Comparison of ENCODE assay signal across 8 mouse cellular contexts in genomic region chr6:121144066-121144465, GRCm38 (mm10). TPM values are rescaled to one million over a fixed set of nuclear protein-coding genes. Genes with fewer than 3 reads are reported as not detected.
DNase-seq lines count a peak whose midpoint lies in the region; ATAC-seq and TF ChIP-seq lines count a peak whose summit lies in the region.

No protein-coding gene starts in this region.

- H3K27me3 ChIP-seq in embryonic facial prominence, embryonic 14.5 days (replicated peaks; ENCODE audit: control insufficient read depth, insufficient read depth, low read length) = no peaks in the 10 kb centered on the region
- H3K27me3 ChIP-seq in embryonic facial prominence, embryonic 10.5 days (replicated peaks; ENCODE audit: low read depth, poor library complexity, severe bottlenecking) = no peaks in the 10 kb centered on the region
- H3K27me3 ChIP-seq in forebrain, embryonic 14.5 days (replicated peaks; ENCODE audit: control insufficient read depth, insufficient read depth, low read length) = no peaks in the 10 kb centered on the region
- no peaks in the 10 kb centered on the region for H3K27me3 ChIP-seq in hindbrain, embryonic 16.5 days (replicated peaks; ENCODE audit: control insufficient read depth, insufficient read depth, low read length)
- H3K27me3 ChIP-seq in liver, embryonic 14.5 days (ENCODE audit: control insufficient read depth, insufficient read depth, low read length) = no peaks in the 10 kb centered on the region

- no peaks in the 10 kb centered on the region for H3K9me3 ChIP-seq in embryonic facial prominence, embryonic 14.5 days (ENCODE audit: control insufficient read depth, low read length)
- no peaks in the 10 kb centered on the region for H3K9me3 ChIP-seq in embryonic facial prominence, embryonic 10.5 days
- no peaks in the 10 kb centered on the region for H3K9me3 ChIP-seq in forebrain, embryonic 14.5 days (replicated peaks; ENCODE audit: control insufficient read depth, low read length)
- H3K9me3 ChIP-seq in hindbrain, embryonic 16.5 days (ENCODE audit: control insufficient read depth, low read length) = no peaks in the 10 kb centered on the region
- H3K9me3 ChIP-seq in liver, embryonic 14.5 days (ENCODE audit: control insufficient read depth, low read length) = no peaks in the 10 kb centered on the region

- H3K9ac ChIP-seq in embryonic facial prominence, embryonic 14.5 days (ENCODE audit: low read depth, low read length) = no peak overlapping the region
- no peak overlapping the region for H3K9ac ChIP-seq in forebrain, embryonic 14.5 days (ENCODE audit: low read length)
- no peak overlapping the region for H3K9ac ChIP-seq in hindbrain, embryonic 16.5 days (ENCODE audit: low read depth, low read length)
- no peak overlapping the region for H3K9ac ChIP-seq in liver, embryonic 14.5 days (replicated peaks)

- no peak for TF ChIP-seq EP300 in liver, embryonic 14.5 days (IDR thresholded peaks at IDR 0.05; ENCODE audit: low read depth)

- H3K27ac ChIP-seq in embryonic facial prominence, embryonic 14.5 days (replicated peaks; ENCODE audit: low read depth, low read length) = no peak overlapping the region
- no peak overlapping the region for H3K27ac ChIP-seq in embryonic facial prominence, embryonic 10.5 days (replicated peaks)
- no peak overlapping the region for H3K27ac ChIP-seq in forebrain, embryonic 14.5 days (ENCODE audit: low read depth, low read length)
- no peak overlapping the region for H3K27ac ChIP-seq in hindbrain, embryonic 16.5 days (ENCODE audit: low read depth, low read length)
- H3K27ac ChIP-seq in liver, embryonic 14.5 days = no peak overlapping the region

- ATAC-seq in embryonic facial prominence, embryonic 14.5 days (ENCODE audit: low read depth) = 0 out of 2 replicates have a peak, but pooled peaks have one; percentile 50
- ATAC-seq in forebrain, embryonic 14.5 days = peak; percentile 44; the same call in 1 of the 2 replicates
- ATAC-seq in hindbrain, embryonic 16.5 days = peak; percentile 81; the same call in 1 of the 2 replicates
- ATAC-seq in liver, embryonic 14.5 days (ENCODE audit: insufficient read depth) = peak; percentile 48
- ATAC-seq in erythroblast, adult 5-6 weeks (replicated peaks; ENCODE audit: low FRiP score, poor library complexity, severe bottlenecking) = no peak

- WGBS in embryonic facial prominence, embryonic 14.5 days = 61% methylated on average over 4 of the region's 4 CpGs
- WGBS in embryonic facial prominence, embryonic 10.5 days = 66% methylated on average over 4 of the region's 4 CpGs
- WGBS in forebrain, embryonic 14.5 days = 53% methylated on average over 4 of the region's 4 CpGs
- WGBS in hindbrain, embryonic 16.5 days = 60% methylated on average over 4 of the region's 4 CpGs
- 33% methylated on average over 4 of the region's 4 CpGs for WGBS in liver, embryonic 14.5 days (ENCODE audit: insufficient replicate concordance)

- H3K4me1 ChIP-seq in embryonic facial prominence, embryonic 14.5 days (ENCODE audit: control insufficient read depth, insufficient read depth, low read length) = peaks cover 17% of the 10 kb centered on the region
- peaks cover 56% of the 10 kb centered on the region for H3K4me1 ChIP-seq in embryonic facial prominence, embryonic 10.5 days
- H3K4me1 ChIP-seq in forebrain, embryonic 14.5 days (ENCODE audit: control insufficient read depth, insufficient read depth, low read length) = peaks cover 5% of the 10 kb centered on the region; the same call in 1 of the 2 replicates
- no peaks in the 10 kb centered on the region; the same call in 1 of the 2 replicates for H3K4me1 ChIP-seq in hindbrain, embryonic 16.5 days (ENCODE audit: control insufficient read depth, insufficient read depth, low read depth, low read length)
- peaks cover 0 to 5% of the 10 kb centered on the region in 2 experiments; a peak in 2 of 4 replicates for H3K4me1 ChIP-seq in liver, embryonic 14.5 days (replicated peaks; ENCODE audit: control insufficient read depth in 2 of 2, insufficient read depth in 2 of 2, low read length in 1 of 2)

- no peaks in the 10 kb centered on the region for H3K36me3 ChIP-seq in embryonic facial prominence, embryonic 14.5 days (ENCODE audit: control insufficient read depth, insufficient read depth, low read length)
- H3K36me3 ChIP-seq in embryonic facial prominence, embryonic 10.5 days (replicated peaks) = no peaks in the 10 kb centered on the region
- no peaks in the 10 kb centered on the region for H3K36me3 ChIP-seq in forebrain, embryonic 14.5 days (ENCODE audit: control insufficient read depth, insufficient read depth, low read length)
- no peaks in the 10 kb centered on the region for H3K36me3 ChIP-seq in hindbrain, embryonic 16.5 days (ENCODE audit: control insufficient read depth, insufficient read depth, low read length)
- H3K36me3 ChIP-seq in liver, embryonic 14.5 days (replicated peaks; ENCODE audit: control insufficient read depth, insufficient read depth, low read depth) = no peaks in the 10 kb centered on the region

- H3K4me2 ChIP-seq in embryonic facial prominence, embryonic 14.5 days (ENCODE audit: low read depth, low read length) = no peak overlapping the region
- no peak overlapping the region for H3K4me2 ChIP-seq in forebrain, embryonic 14.5 days (ENCODE audit: low read length)
- H3K4me2 ChIP-seq in hindbrain, embryonic 16.5 days (ENCODE audit: low read length) = no peak overlapping the region
- H3K4me2 ChIP-seq in liver, embryonic 14.5 days (ENCODE audit: low read depth) = no peak overlapping the region

- no peak overlapping the region for H3K4me3 ChIP-seq in embryonic facial prominence, embryonic 14.5 days (ENCODE audit: low read depth, low read length)
- no peak overlapping the region for H3K4me3 ChIP-seq in embryonic facial prominence, embryonic 10.5 days
- H3K4me3 ChIP-seq in forebrain, embryonic 14.5 days (ENCODE audit: low read depth, low read length) = no peak overlapping the region
- H3K4me3 ChIP-seq in hindbrain, embryonic 16.5 days (ENCODE audit: low read length) = no peak overlapping the region
- H3K4me3 ChIP-seq in liver, embryonic 14.5 days (ENCODE audit: insufficient read depth in 1 of 2, low read depth in 2 of 2, low read length in 2 of 2) = no peak overlapping the region

- no peak for TF ChIP-seq CTCF in liver, embryonic 14.5 days (IDR thresholded peaks at IDR 0.05; ENCODE audit: low read depth)

- DNase-seq in embryonic facial prominence, embryonic 14.5 days (ENCODE audit: low spot score) = peak; percentile 75
- no peak for DNase-seq in embryonic facial prominence, embryonic 10.5 days (ENCODE audit: low spot score)
- peak; percentile 94 for DNase-seq in 3T3-L1 (ENCODE audit: low read depth, low spot score)
- peak; percentile 29 for DNase-seq in forebrain, embryonic 14.5 days (ENCODE audit: low spot score)
- no peak for DNase-seq in liver, embryonic 14.5 days (ENCODE audit: low read depth in 3 of 3, low spot score in 3 of 3)
- peak; percentile 91 for DNase-seq in testis, postnatal 10 days (ENCODE audit: low spot score)

RNA-seq across cellular contexts. Expression of gene Mical3, which starts 13.3 kb away (rescaled TPM):
- 17.0 and 19.2 TPM in 2 replicates for polyA plus RNA-seq in embryonic facial prominence, embryonic 14.5 days (2014; fragmentation: Nextera tagmentation; extraction: Ambion mirVana)
- polyA plus RNA-seq in embryonic facial prominence, embryonic 10.5 days (2016; fragmentation: Nextera tagmentation; extraction: Ambion mirVana) = 9.9 and 10.4 TPM in 2 replicates
- 19.4 and 34.0 TPM in 2 replicates for polyA plus RNA-seq in forebrain, embryonic 14.5 days (2014; fragmentation: Nextera tagmentation; extraction: Ambion mirVana)
- 31.4 and 32.9 TPM in 2 replicates for polyA plus RNA-seq in hindbrain, embryonic 16.5 days (2015; fragmentation: Nextera tagmentation; extraction: Ambion mirVana)
- polyA plus RNA-seq in liver, embryonic 14.5 days (2012; rRNA removed) = 6.0 and 8.1 TPM in 2 replicates
- 9.4 and 12.8 TPM in 2 replicates for polyA plus RNA-seq in liver, embryonic 14.5 days (2014; fragmentation: Nextera tagmentation; extraction: Ambion mirVana)
- 99.0 and 127 TPM in 2 replicates for total RNA-seq in erythroblast, adult 5-6 weeks (2015; ENCODE audit: low replicate concordance)
- 133 and 258 TPM in 2 replicates for total RNA-seq in erythroblast, adult 5-6 weeks (2017; ENCODE audit: low replicate concordance)

RNA-seq across cellular contexts. Expression of gene Pex26, which starts 39.4 kb away (rescaled TPM):
- 7.6 and 8.9 TPM in 2 replicates for polyA plus RNA-seq in embryonic facial prominence, embryonic 14.5 days (2014; fragmentation: Nextera tagmentation; extraction: Ambion mirVana)
- polyA plus RNA-seq in embryonic facial prominence, embryonic 10.5 days (2016; fragmentation: Nextera tagmentation; extraction: Ambion mirVana) = 10.9 and 11.5 TPM in 2 replicates
- polyA plus RNA-seq in forebrain, embryonic 14.5 days (2014; fragmentation: Nextera tagmentation; extraction: Ambion mirVana) = 12.7 and 16.4 TPM in 2 replicates
- 13.5 and 15.6 TPM in 2 replicates for polyA plus RNA-seq in hindbrain, embryonic 16.5 days (2015; fragmentation: Nextera tagmentation; extraction: Ambion mirVana)
- polyA plus RNA-seq in liver, embryonic 14.5 days (2012; rRNA removed) = 3.2 and 3.3 TPM in 2 replicates
- 2.2 and 2.4 TPM in 2 replicates for polyA plus RNA-seq in liver, embryonic 14.5 days (2014; fragmentation: Nextera tagmentation; extraction: Ambion mirVana)
- total RNA-seq in erythroblast, adult 5-6 weeks (2015; ENCODE audit: low replicate concordance) = 1.7 and 3.8 TPM in 2 replicates
- total RNA-seq in erythroblast, adult 5-6 weeks (2017; ENCODE audit: low replicate concordance) = 1.3 and 1.7 TPM in 2 replicates

Comparison
In these comparisons a context has a peak if more than half of its experiments do, and no peak if none do; other contexts are left out.
1. DNase-seq: peak in embryonic facial prominence, embryonic 14.5 days (single experiment), 3T3-L1 (single experiment), forebrain, embryonic 14.5 days (single experiment) and testis, postnatal 10 days (single experiment); none in embryonic facial prominence, embryonic 10.5 days (single experiment) and liver, embryonic 14.5 days (0 of 3).